Mouse (Mus musculus) heart, embryonic 16.5 days (tissue): ENCODE results near the gene Gm7073. TPM values are rescaled to one million over a fixed set of nuclear protein-coding genes. Genes with fewer than 3 reads are reported as not detected.

Source experiments
- ATAC-seq: fragments of 200-750 bp; cut with Nextera tagmentation; replicated peaks from 2 replicates; pipeline ENCODE4 v1.8.0; 2017; ENCODE audit warnings: moderate number of reproducible peaks; ENCODE audit not compliant: insufficient read depth, low FRiP score; ENCODE audit errors: extremely low read depth
- H3K27ac ChIP-seq: fragments of 300-500 bp; sonication (generic); 2 replicates; pipeline ENCODE4 v1.5.1; 2014; ENCODE audit warnings: mild to moderate bottlenecking, low read length, control low read depth, moderate library complexity
- H3K27me3 ChIP-seq: fragments of 300-500 bp; sonication (generic); 2 replicates; pipeline ENCODE4 v1.6.1; 2014; ENCODE audit warnings: low read length, mixed read lengths; ENCODE audit not compliant: control insufficient read depth, insufficient read depth
- H3K36me3 ChIP-seq: fragments of 300-500 bp; sonication (generic); 2 replicates; pipeline ENCODE4 v1.6.1; 2014; ENCODE audit not compliant: control insufficient read depth, insufficient read depth
- H3K4me1 ChIP-seq: fragments of 300-500 bp; sonication (generic); 2 replicates; pipeline ENCODE4 v1.6.1; 2014; ENCODE audit warnings: low read length, mixed read lengths; ENCODE audit not compliant: control insufficient read depth, insufficient read depth
- H3K4me2 ChIP-seq: fragments of 300-500 bp; sonication (generic); 2 replicates; pipeline ENCODE4 v1.6.1; 2014; ENCODE audit warnings: low read depth, mild to moderate bottlenecking, control low read depth, low read length
- H3K4me3 ChIP-seq: fragments of 300-500 bp; sonication (generic); 2 replicates; pipeline ENCODE4 v1.5.1; 2014; ENCODE audit warnings: mild to moderate bottlenecking, control low read depth, low read length
- H3K9ac ChIP-seq: fragments of 300-500 bp; sonication (generic); 2 replicates; pipeline ENCODE4 v1.6.1; 2014; ENCODE audit warnings: low read length, control low read depth
- H3K9me3 ChIP-seq: fragments of 300-500 bp; sonication (generic); replicated peaks from 2 replicates; pipeline ENCODE4 v1.6.1; 2016; ENCODE audit warnings: low read length; ENCODE audit not compliant: control insufficient read depth
- WGBS: fragments of 180-500 bp; shearing (Covaris S2); extraction: QIAGEN DNeasy Blood & Tissue Kit; methylation state at CpG from one replicate; pipeline ENCODE4 v1.1.7; 2014; 5-methylcytosine and 5-hydroxymethylcytosine counted together
- microRNA counts: library from miRNA; unstranded; fragments of <30 nt; microRNA quantifications from one replicate; lab custom pipeline; 2016
- microRNA-seq: library from miRNA; unstranded; fragments of <30 nt; microRNA quantifications from one replicate; pipeline ENCODE4, GENCODE M21; 2017
- polyA plus RNA-seq: library from polyadenylated mRNA; unstranded; fragments of >200 nt; fragmentation: Nextera tagmentation; extraction: Ambion mirVana; gene quantifications from 2 replicates; pipeline ENCODE4 v1.2.1, GENCODE M21; 2015

Gene Gm7073
- polyA plus RNA-seq, 1 experiment from 2014 or later, result not detected

DNA sequence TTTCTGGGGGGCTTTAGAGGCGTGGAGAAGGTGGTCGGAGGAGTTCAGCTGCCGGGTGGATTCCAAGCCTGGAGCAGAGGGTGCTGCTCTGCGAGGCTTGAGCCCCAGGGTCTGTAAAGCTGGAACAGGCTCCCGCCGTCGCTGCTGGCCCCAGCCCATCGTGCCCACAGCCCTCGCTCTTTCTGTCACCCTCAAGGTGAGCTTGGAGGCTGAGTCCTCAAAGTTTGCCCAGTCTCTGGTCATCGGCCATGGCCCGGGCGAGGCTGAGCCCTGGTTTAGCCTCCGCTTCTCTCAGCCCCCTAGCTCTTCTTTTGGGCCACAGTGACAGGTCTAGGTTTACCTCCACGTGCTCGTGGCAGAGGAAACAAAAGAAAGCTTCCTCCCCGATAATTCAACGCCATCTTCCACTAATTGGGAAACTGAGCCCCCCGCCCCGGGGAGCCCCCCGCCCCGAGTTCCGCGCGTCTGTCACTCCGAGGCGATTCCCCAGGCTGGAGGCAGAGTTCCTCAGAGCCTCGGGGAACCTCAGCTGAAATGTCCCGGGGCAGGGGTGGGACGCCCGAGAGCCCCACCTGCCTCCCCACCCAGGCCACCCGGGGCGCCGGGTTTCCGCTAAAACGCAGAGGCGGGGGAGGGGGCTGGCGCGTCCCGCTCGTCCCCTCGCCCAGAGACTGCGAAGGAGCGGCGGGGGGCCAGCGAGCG is 135.8 kb downstream of the Gm7073 start:
- Histone ChIP-seq H3K36me3 (no peaks in the 10 kb centered on the region), H3K9me3 (no peaks in the 10 kb centered on the region), H3K9ac (peak overlapping the region; percentile 82), H3K4me3 (peak overlapping the region; percentile 77), H3K4me2 (peak overlapping the region; percentile 65), H3K27me3 (no peaks in the 10 kb centered on the region), H3K27ac (peak overlapping the region; percentile 46), H3K4me1 (no peaks in the 10 kb centered on the region)
- peak; percentile 21 for ATAC-seq
- WGBS, result 13% methylated on average over 42 of the region's 46 CpGs

GRCm38 (mm10) chrX:60394292-60394691 is 144.8 kb downstream of the Gm7073 start:
- WGBS, result 74% methylated on average over 4 of the region's 4 CpGs
- Histone ChIP-seq H3K4me1 (no peaks in the 10 kb centered on the region), H3K27ac (no peak overlapping the region), H3K36me3 (no peaks in the 10 kb centered on the region), H3K9ac (no peak overlapping the region), H3K27me3 (no peaks in the 10 kb centered on the region), H3K4me3 (no peak overlapping the region), H3K9me3 (no peaks in the 10 kb centered on the region), H3K4me2 (no peak overlapping the region)
- ATAC-seq, result no peak

GRCm38 (mm10) chrX:60386852-60387251 is 152.2 kb downstream of the Gm7073 start:
- H3K9me3 ChIP-seq, result no peaks in the 10 kb centered on the region
- no peaks in the 10 kb centered on the region for H3K4me1 ChIP-seq
- 86% methylated on average over 1 of the region's 1 CpGs for WGBS
- H3K36me3 ChIP-seq, result no peaks in the 10 kb centered on the region
- H3K9ac ChIP-seq, result no peak overlapping the region
- no peak for ATAC-seq
- H3K4me3 ChIP-seq, result no peak overlapping the region
- no peak overlapping the region for H3K4me2 ChIP-seq
- no peaks in the 10 kb centered on the region for H3K27me3 ChIP-seq
- no peak overlapping the region for H3K27ac ChIP-seq

MicroRNAs within 50 kb of the gene (microRNA counts, 519-probe panel; counts per million panel counts)
- microRNA mmu-miR-505 (lab: Ali Mortazavi, UCI), result 2,233 counts per million, percentile 38 among the panel's probes with 10 or more counts

Small RNAs within 50 kb of the gene (microRNA-seq; reads per million reads assigned to microRNA genes)
- gene Mir505, result 97.4 reads per million, percentile 51 among the genes with 10 or more reads in this experiment

Other genes with a start within 250 kb of the Gm7073 start
- 3.6 and 3.9 TPM in 2 replicates for gene Atp11c, start 53.4 kb upstream of the Gm7073 start, polyA plus RNA-seq